8 mouse cellular contexts compared by ENCODE assay signal in the genomic region with DNA sequence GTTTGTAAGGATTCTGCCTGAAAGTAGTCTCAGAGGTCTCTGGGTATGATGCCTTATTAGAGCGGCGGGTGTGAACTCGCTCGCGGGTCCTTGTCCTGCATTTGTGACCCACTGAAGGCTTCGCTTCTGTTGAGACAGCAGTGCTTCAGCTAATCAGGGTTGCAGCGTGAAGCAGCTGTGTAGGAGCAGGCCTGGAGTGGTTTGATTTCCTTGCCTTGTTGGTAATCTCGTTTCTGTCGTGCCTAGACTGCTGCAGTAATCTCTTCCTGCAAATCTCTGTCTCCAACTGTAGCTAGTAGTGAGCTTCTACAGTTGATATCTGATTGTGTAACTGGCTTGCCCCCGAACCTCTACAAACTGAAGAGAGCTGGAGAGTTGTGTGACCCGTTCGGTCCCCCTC. TPM values are rescaled to one million over a fixed set of nuclear protein-coding genes. Genes with fewer than 3 reads are reported as not detected.
DNase-seq lines count a peak whose midpoint lies in the region; ATAC-seq and TF ChIP-seq lines count a peak whose summit lies in the region.

No protein-coding gene starts in this region.

- no peak overlapping the region for H3K27ac ChIP-seq in kidney, postnatal 0 days
- no peak overlapping the region for H3K27ac ChIP-seq in intestine, postnatal 0 days (ENCODE audit: low read depth, low read length)
- no peak overlapping the region for H3K27ac ChIP-seq in neural tube, embryonic 12.5 days

- no peaks in the 10 kb centered on the region for H3K27me3 ChIP-seq in kidney, postnatal 0 days (ENCODE audit: insufficient read depth, low read length)
- H3K27me3 ChIP-seq in intestine, postnatal 0 days (replicated peaks; ENCODE audit: control insufficient read depth, insufficient read depth, low read length): no peaks in the 10 kb centered on the region
- H3K27me3 ChIP-seq in neural tube, embryonic 12.5 days (replicated peaks): no peaks in the 10 kb centered on the region

- peaks cover 16% of the 10 kb centered on the region; the same call in 1 of the 2 replicates for H3K4me1 ChIP-seq in kidney, postnatal 0 days (replicated peaks; ENCODE audit: insufficient read depth, low read length)
- peaks cover 12% of the 10 kb centered on the region; the same call in 1 of the 2 replicates for H3K4me1 ChIP-seq in intestine, postnatal 0 days (replicated peaks; ENCODE audit: control insufficient read depth, insufficient read depth, low read length)
- peaks cover 18% of the 10 kb centered on the region for H3K4me1 ChIP-seq in neural tube, embryonic 12.5 days

- H3K4me3 ChIP-seq in kidney, postnatal 0 days (replicated peaks; ENCODE audit: low read depth, low read length): no peak overlapping the region
- H3K4me3 ChIP-seq in intestine, postnatal 0 days (ENCODE audit: low read depth, low read length): peak overlapping the region; percentile 91
- 0 out of 2 replicates have a peak overlapping the region, but pooled peaks have one; percentile 95 for H3K4me3 ChIP-seq in neural tube, embryonic 12.5 days

- peaks cover 15% of the 10 kb centered on the region for H3K36me3 ChIP-seq in kidney, postnatal 0 days (ENCODE audit: insufficient read depth, low read length)
- peaks cover 24% of the 10 kb centered on the region for H3K36me3 ChIP-seq in intestine, postnatal 0 days (ENCODE audit: control insufficient read depth, insufficient read depth)
- H3K36me3 ChIP-seq in neural tube, embryonic 12.5 days: peaks cover 21% of the 10 kb centered on the region

- no peak for DNase-seq in kidney, postnatal 0 days (ENCODE audit: low spot score)
- DNase-seq in kidney, adult 9 months: no peak
- no peak for DNase-seq in frontal cortex, postnatal 36 days (ENCODE audit: low spot score in 2 of 2)
- no peak for DNase-seq in left cerebral cortex, postnatal 36 days (ENCODE audit: low spot score in 2 of 2)
- DNase-seq in spleen, adult 12 weeks (ENCODE audit: low spot score): no peak

- intact Hi-C loops in left cerebral cortex, postnatal 36 days (cut with DNase I): no loop called here

- WGBS in kidney, postnatal 0 days: 81% methylated on average over 12 of the region's 12 CpGs
- 77% methylated on average over 12 of the region's 12 CpGs for WGBS in intestine, postnatal 0 days
- WGBS in neural tube, embryonic 12.5 days: 90% methylated on average over 12 of the region's 12 CpGs

- peak overlapping the region; percentile 83 for H3K4me2 ChIP-seq in kidney, postnatal 0 days (ENCODE audit: low read length)
- peak overlapping the region; percentile 90 for H3K4me2 ChIP-seq in intestine, postnatal 0 days (replicated peaks; ENCODE audit: low read depth)
- H3K4me2 ChIP-seq in neural tube, embryonic 12.5 days (replicated peaks): peak overlapping the region; percentile 82

- no peak for TF ChIP-seq CTCF in kidney, postnatal 0 days (IDR thresholded peaks at IDR 0.05; ENCODE audit: low read depth)
- TF ChIP-seq CTCF in intestine, postnatal 0 days (IDR thresholded peaks at IDR 0.05; ENCODE audit: low read depth): no peak

- no peaks in the 10 kb centered on the region for H3K9me3 ChIP-seq in kidney, postnatal 0 days (replicated peaks; ENCODE audit: low read length)
- no peaks in the 10 kb centered on the region for H3K9me3 ChIP-seq in intestine, postnatal 0 days (ENCODE audit: control insufficient read depth)
- H3K9me3 ChIP-seq in neural tube, embryonic 12.5 days: no peaks in the 10 kb centered on the region

- H3K9ac ChIP-seq in kidney, postnatal 0 days (ENCODE audit: low read depth, low read length): no peak overlapping the region
- no peak overlapping the region for H3K9ac ChIP-seq in intestine, postnatal 0 days (ENCODE audit: low read depth, low read length)
- peak overlapping the region; percentile 93 for H3K9ac ChIP-seq in neural tube, embryonic 12.5 days

- no peak for ATAC-seq in kidney, postnatal 0 days (replicated peaks; ENCODE audit: low FRiP score, low read depth)
- peak; percentile 31 for ATAC-seq in common myeloid progenitor, adult 5-6 weeks (replicated peaks; ENCODE audit: low read depth, poor library complexity, severe bottlenecking)
- no peak for ATAC-seq in intestine, postnatal 0 days
- no peak for ATAC-seq in neural tube, embryonic 12.5 days (ENCODE audit: low FRiP score, low read depth)

RNA-seq across cellular contexts. Expression of a gene that starts 1.6 kb away (rescaled TPM):
- 43.1 and 48.2 TPM in 2 replicates for polyA plus RNA-seq in kidney, postnatal 0 days (2015; fragmentation: Nextera tagmentation; extraction: Ambion mirVana)
- total RNA-seq in common myeloid progenitor, adult 5-6 weeks (2017): 17.0 and 36.4 TPM in 2 replicates
- 38.7 and 38.9 TPM in 2 replicates for polyA plus RNA-seq in intestine, postnatal 0 days (2015; fragmentation: Nextera tagmentation; extraction: Ambion mirVana)
- 64.7 and 68.2 TPM in 2 replicates for polyA plus RNA-seq in neural tube, embryonic 12.5 days (2016; fragmentation: Nextera tagmentation; extraction: Ambion mirVana)
- 10 to 100 TPM; 36.8 to 44.5 TPM for total RNA-seq in left cerebral cortex, postnatal 36 days (2021)

RNA-seq across cellular contexts. Expression of a gene that starts 16.8 kb away (rescaled TPM):
- polyA plus RNA-seq in kidney, postnatal 0 days (2015; fragmentation: Nextera tagmentation; extraction: Ambion mirVana): 57.7 and 62.2 TPM in 2 replicates
- total RNA-seq in common myeloid progenitor, adult 5-6 weeks (2017): 50.3 and 52.5 TPM in 2 replicates
- 39.1 and 40.3 TPM in 2 replicates for polyA plus RNA-seq in intestine, postnatal 0 days (2015; fragmentation: Nextera tagmentation; extraction: Ambion mirVana)
- 48.8 and 52.1 TPM in 2 replicates for polyA plus RNA-seq in neural tube, embryonic 12.5 days (2016; fragmentation: Nextera tagmentation; extraction: Ambion mirVana)
- 10 to 100 TPM; 12.1 to 14.8 TPM for total RNA-seq in left cerebral cortex, postnatal 36 days (2021)

RNA-seq across cellular contexts. Expression of a gene that starts 48.3 kb away (rescaled TPM):
- 1.8 and 1.9 TPM in 2 replicates for polyA plus RNA-seq in kidney, postnatal 0 days (2015; fragmentation: Nextera tagmentation; extraction: Ambion mirVana)
- total RNA-seq in common myeloid progenitor, adult 5-6 weeks (2017): 11.8 and 14.1 TPM in 2 replicates
- polyA plus RNA-seq in intestine, postnatal 0 days (2015; fragmentation: Nextera tagmentation; extraction: Ambion mirVana): 0.98 and 1.5 TPM in 2 replicates
- 0.76 and 0.84 TPM in 2 replicates for polyA plus RNA-seq in neural tube, embryonic 12.5 days (2016; fragmentation: Nextera tagmentation; extraction: Ambion mirVana)
- total RNA-seq in left cerebral cortex, postnatal 36 days (2021): 1 to 10 TPM; 3.1 to 3.5 TPM
